Mouse (Mus musculus) adrenal gland, postnatal 25 days (tissue): Measurements from ENCODE around the gene Sc5d. TPM values are rescaled to one million over a fixed set of nuclear protein-coding genes. Genes with fewer than 3 reads are reported as not detected.
A peak's percentile ranks its signal among the peaks of the same experiment; 100 is the strongest.

ENCODE experiments used
- DNase-seq: peaks from one replicate; pipeline ENCODE4 v3.0.0; 2021; ENCODE audit warnings: mixed read lengths
- total RNA-seq: library from RNA; stranded (reverse); gene quantifications from 2 replicates; pipeline ENCODE4 v1.2.3, GENCODE M21; 2021

Gene Sc5d
- total RNA-seq, 1 experiment from 2014 or later: 119 TPM

- no peak for DNase-seq
Measured at GRCm38 (mm10) chr9:42260481-42260880, 3.6 kb downstream of the Sc5d start.

- DNase-seq: no peak
Measured at GRCm38 (mm10) chr9:42249112-42249511, 14.9 kb downstream of the Sc5d start.

- no peak for DNase-seq
Measured at GRCm38 (mm10) chr9:42246688-42247087, 17.4 kb downstream of the Sc5d start.

GRCm38 (mm10) chr9:42244173-42244572 is 19.9 kb downstream of the Sc5d start:
- DNase-seq: no peak

- no peak for DNase-seq
Measured at GRCm38 (mm10) chr9:42241021-42241420, 23.0 kb downstream of the Sc5d start.

GRCm38 (mm10) chr9:42240583-42240992 is 23.5 kb downstream of the Sc5d start:
- peak; percentile 15 for DNase-seq

- no peak for DNase-seq
Measured at GRCm38 (mm10) chr9:42238827-42239226, 25.2 kb downstream of the Sc5d start.

- DNase-seq: no peak
Measured at GRCm38 (mm10) chr9:42231116-42231515, 32.9 kb downstream of the Sc5d start.

- no peak for DNase-seq
Measured at GRCm38 (mm10) chr9:42230333-42230732, 33.7 kb downstream of the Sc5d start.

GRCm38 (mm10) chr9:42229465-42230110 is 34.5 kb downstream of the Sc5d start:
- no peak for DNase-seq

GRCm38 (mm10) chr9:42227804-42228203 is 36.3 kb downstream of the Sc5d start:
- no peak for DNase-seq

GRCm38 (mm10) chr9:42219001-42219660 is 44.9 kb downstream of the Sc5d start:
- DNase-seq: no peak

- DNase-seq: peak; percentile 52
Measured at GRCm38 (mm10) chr9:42217685-42218084, 46.4 kb downstream of the Sc5d start.

GRCm38 (mm10) chr9:42214116-42214515 is 49.9 kb downstream of the Sc5d start:
- no peak for DNase-seq

- no peak for DNase-seq
Measured at GRCm38 (mm10) chr9:42213142-42213541, 50.9 kb downstream of the Sc5d start.

GRCm38 (mm10) chr9:42209666-42210065 is 54.4 kb downstream of the Sc5d start:
- no peak for DNase-seq

GRCm38 (mm10) chr9:42208463-42208862 is 55.6 kb downstream of the Sc5d start:
- DNase-seq: peak; percentile 32

GRCm38 (mm10) chr9:42206750-42207149 is 57.3 kb downstream of the Sc5d start:
- DNase-seq: no peak

GRCm38 (mm10) chr9:42202271-42202670 is 61.8 kb downstream of the Sc5d start:
- no peak for DNase-seq

Other genes with a start within 250 kb of the Sc5d start
- 16.3 and 20.9 TPM in 2 replicates for gene Sorl1, start 140.0 kb downstream of the Sc5d start, total RNA-seq
- gene Tecta, start 135.7 kb upstream of the Sc5d start, total RNA-seq: 0.27 TPM in 1 of 2 replicates, not detected in the other
- 58.0 and 90.5 TPM in 2 replicates for gene Tbcel, start 243.6 kb upstream of the Sc5d start, total RNA-seq